In the genomic region with DNA sequence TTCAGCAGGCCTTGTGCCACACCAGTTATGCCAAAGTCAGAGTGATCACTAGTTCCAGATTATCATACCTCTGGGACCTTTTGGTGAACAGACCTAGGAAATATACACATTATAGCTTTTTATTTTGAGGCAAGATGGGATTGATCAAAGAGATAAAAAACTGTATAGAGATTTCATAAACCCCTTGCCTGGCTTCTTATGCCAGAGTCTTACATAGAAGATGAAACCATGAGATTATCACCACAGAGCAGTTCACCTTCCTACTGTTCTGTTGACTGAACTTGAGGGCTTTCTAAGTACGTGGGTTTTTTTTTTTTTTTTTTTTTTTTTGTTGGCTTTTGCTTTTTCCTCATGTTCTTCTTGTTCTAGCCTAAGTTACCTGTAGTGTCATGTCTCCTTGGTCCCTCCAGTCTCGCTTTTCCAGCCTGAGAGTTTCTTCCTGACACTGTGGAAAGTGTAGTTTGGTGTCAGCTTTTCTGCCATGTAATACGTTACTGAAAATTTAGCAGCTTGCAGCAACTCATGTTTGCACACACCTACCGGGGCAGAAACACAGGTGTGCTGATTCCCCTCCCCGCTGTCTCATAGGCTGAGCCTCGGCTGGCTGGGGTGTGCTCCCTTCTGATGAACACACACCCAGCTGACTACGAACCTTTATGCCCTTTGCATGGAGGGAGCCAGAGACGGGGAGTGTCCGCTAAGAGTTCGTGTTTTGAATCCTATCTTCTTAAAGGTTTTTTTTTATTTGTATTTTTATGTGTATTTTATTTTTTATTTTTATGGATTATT, we compare ENCODE assay signal across 19 mouse cellular contexts. TPM values are rescaled to one million over a fixed set of nuclear protein-coding genes. Genes with fewer than 3 reads are reported as not detected.
DNase-seq lines count a peak whose midpoint lies in the region; ATAC-seq lines count a peak whose summit lies in the region.
"Had no signal": no experiment of that assay in that cellular context is flagged by ENCODE, and none has a peak within 500 bp of the region (broad histone marks: within the 10 kb centered on the region; RNA-seq: fewer than 3 reads in every experiment).

No protein-coding gene starts in this region.

- DNase-seq in heart, adult 11 months: peak; percentile 61
- DNase-seq in heart, postnatal 4 days: no peak
- peak; percentile 33 for DNase-seq in CD4-positive helper T cell, adult 2 months (ENCODE audit: low read depth, low spot score)
- DNase-seq in liver, embryonic 13.5 days: no peak
- peak; percentile 30 for DNase-seq in thymus, postnatal 0 days (ENCODE audit: low spot score)
- no peak for DNase-seq in left cerebral cortex, postnatal 36 days (ENCODE audit: low spot score in 2 of 2)
- DNase-seq in forebrain, embryonic 11.5 days (ENCODE audit: low spot score): no peak
- no peak for DNase-seq in adrenal gland, adult (ENCODE audit: inconsistent age in 2 of 2, low spot score in 1 of 2)
- DNase-seq: adrenal gland, adult 2 months; cerebellum, adult 9-11 months; lung, adult 18-20 months; retina, postnatal 1 day had no signal

- peak overlapping the region; percentile 63 for H3K9ac ChIP-seq in liver, embryonic 13.5 days
- H3K9ac ChIP-seq in forebrain, embryonic 11.5 days (ENCODE audit: low read length): no peak overlapping the region
- H3K9ac ChIP-seq: embryonic facial prominence, embryonic 15.5 days; hindbrain, embryonic 13.5 days; intestine, embryonic 15.5 days; midbrain, embryonic 12.5 days had no signal

- H3K4me3 ChIP-seq in liver, embryonic 13.5 days (replicated peaks): peak overlapping the region; percentile 82
- H3K4me3 ChIP-seq in forebrain, embryonic 11.5 days (ENCODE audit: low read depth, low read length): no peak overlapping the region
- H3K4me3 ChIP-seq: embryonic facial prominence, embryonic 15.5 days; hindbrain, embryonic 13.5 days; intestine, embryonic 15.5 days; midbrain, embryonic 12.5 days; myocyte had no signal

- peaks cover 57% of the 10 kb centered on the region for H3K4me1 ChIP-seq in liver, embryonic 13.5 days (replicated peaks)
- H3K4me1 ChIP-seq in forebrain, embryonic 11.5 days (replicated peaks; ENCODE audit: control insufficient read depth, insufficient read depth, low read length): peaks cover 4% of the 10 kb centered on the region; the same call in 1 of the 2 replicates

- H3K4me2 ChIP-seq in liver, embryonic 13.5 days: peak overlapping the region; percentile 89
- H3K4me2 ChIP-seq in forebrain, embryonic 11.5 days (ENCODE audit: low read depth, low read length, severe bottlenecking): no peak overlapping the region
- H3K4me2 ChIP-seq: embryonic facial prominence, embryonic 15.5 days; hindbrain, embryonic 13.5 days; intestine, embryonic 15.5 days; midbrain, embryonic 12.5 days had no signal

- no peaks in the 10 kb centered on the region for H3K9me3 ChIP-seq in liver, embryonic 13.5 days (replicated peaks)
- H3K9me3 ChIP-seq in forebrain, embryonic 11.5 days (ENCODE audit: control insufficient read depth, low read length): no peaks in the 10 kb centered on the region
- H3K9me3 ChIP-seq: embryonic facial prominence, embryonic 15.5 days; hindbrain, embryonic 13.5 days; intestine, embryonic 15.5 days; midbrain, embryonic 12.5 days had no signal

- peak overlapping the region; percentile 98 for H3K27ac ChIP-seq in liver, embryonic 13.5 days
- no peak overlapping the region for H3K27ac ChIP-seq in forebrain, embryonic 11.5 days (ENCODE audit: low read depth, low read length)
- H3K27ac ChIP-seq: embryonic facial prominence, embryonic 15.5 days; hindbrain, embryonic 13.5 days; intestine, embryonic 15.5 days; macrophage; midbrain, embryonic 12.5 days had no signal

- H3K27me3 ChIP-seq in liver, embryonic 13.5 days: no peaks in the 10 kb centered on the region
- no peaks in the 10 kb centered on the region for H3K27me3 ChIP-seq in forebrain, embryonic 11.5 days (ENCODE audit: control insufficient read depth, insufficient read depth, low read length)
- H3K27me3 ChIP-seq: embryonic facial prominence, embryonic 15.5 days; hindbrain, embryonic 13.5 days; intestine, embryonic 15.5 days; midbrain, embryonic 12.5 days had no signal

- no peak for ATAC-seq in liver, embryonic 13.5 days (ENCODE audit: low read depth)
- no peak for ATAC-seq in forebrain, embryonic 11.5 days (replicated peaks; ENCODE audit: low FRiP score)
- ATAC-seq: forebrain, embryonic 14.5 days; intestine, embryonic 15.5 days had no signal

- peaks cover 48% of the 10 kb centered on the region for H3K36me3 ChIP-seq in liver, embryonic 13.5 days
- peaks cover 3% of the 10 kb centered on the region; the same call in 1 of the 2 replicates for H3K36me3 ChIP-seq in forebrain, embryonic 11.5 days (ENCODE audit: control insufficient read depth, insufficient read depth, low read length)
- H3K36me3 ChIP-seq: hindbrain, embryonic 13.5 days; intestine, embryonic 15.5 days had no signal

- WGBS in liver, embryonic 13.5 days (ENCODE audit: insufficient replicate concordance): 46% methylated on average over 10 of the region's 10 CpGs
- WGBS in forebrain, embryonic 11.5 days: 92% methylated on average over 10 of the region's 10 CpGs

- intact Hi-C loops in left cerebral cortex, postnatal 36 days (cut with DNase I): no loop called here

RNA-seq across cellular contexts. Expression of gene Mns1, which starts 4.3 kb away (rescaled TPM):
- 1 to 10 TPM; 2.6 to 3.6 TPM for total RNA-seq in heart, postnatal 4 days (2021)
- polyA plus RNA-seq in liver, embryonic 13.5 days (2015; fragmentation: Nextera tagmentation; extraction: Ambion mirVana): 101 and 144 TPM in 2 replicates
- 81.1 and 91.3 TPM in 2 replicates for polyA plus RNA-seq in thymus, postnatal 0 days (2015; fragmentation: Nextera tagmentation; extraction: Ambion mirVana)
- total RNA-seq in left cerebral cortex, postnatal 36 days (2021): 1 to 10 TPM; 1.0 to 1.1 TPM
- 48.6 and 51.7 TPM in 2 replicates for polyA plus RNA-seq in forebrain, embryonic 11.5 days (2014; fragmentation: Nextera tagmentation; extraction: Ambion mirVana)

RNA-seq across cellular contexts. Expression of gene Tex9, which starts 49.9 kb away (rescaled TPM):
- 1 to 10 TPM; 4.3 to 6.2 TPM for total RNA-seq in heart, postnatal 4 days (2021)
- 6.2 and 8.1 TPM in 2 replicates for polyA plus RNA-seq in liver, embryonic 13.5 days (2015; fragmentation: Nextera tagmentation; extraction: Ambion mirVana)
- polyA plus RNA-seq in thymus, postnatal 0 days (2015; fragmentation: Nextera tagmentation; extraction: Ambion mirVana): 30.4 and 32.3 TPM in 2 replicates
- 10 to 100 TPM in 1 of 2 experiments, 1 to 10 TPM in 1; 9.5 to 14.8 TPM for total RNA-seq in left cerebral cortex, postnatal 36 days (2021)
- polyA plus RNA-seq in forebrain, embryonic 11.5 days (2014; fragmentation: Nextera tagmentation; extraction: Ambion mirVana): 75.1 and 77.6 TPM in 2 replicates

Comparison
In these comparisons a context has a peak if more than half of its experiments do, and no peak if none do; other contexts are left out.
1. DNase-seq: peak in heart, adult 11 months (single experiment), CD4-positive helper T cell, adult 2 months (single experiment) and thymus, postnatal 0 days (single experiment); none in heart, postnatal 4 days (single experiment), liver, embryonic 13.5 days (single experiment), left cerebral cortex, postnatal 36 days (0 of 2), forebrain, embryonic 11.5 days (single experiment) and adrenal gland, adult (0 of 2).